Mouse (Mus musculus) liver, embryonic 11.5 days (tissue): ENCODE results near the gene Mrnip. TPM values are rescaled to one million over a fixed set of nuclear protein-coding genes. Genes with fewer than 3 reads are reported as not detected.
A peak's percentile ranks its signal among the peaks of the same experiment; 100 is the strongest.

Experiments
- ATAC-seq: fragments of 200-750 bp; cut with Nextera tagmentation; replicated peaks from 2 replicates; pipeline ENCODE4 v1.8.0; 2017; ENCODE audit warnings: moderate number of reproducible peaks, mild to moderate bottlenecking, moderate TSS enrichment, moderate library complexity; ENCODE audit not compliant: low FRiP score
- DNase-seq: peaks from one replicate; pipeline ENCODE4 v3.0.0-alpha.2; 2017; ENCODE audit warnings: low spot score
- H3K27ac ChIP-seq: fragments of 300-500 bp; sonication (generic); 2 replicates; pipeline ENCODE4 v1.5.1; 2014; ENCODE audit warnings: mild to moderate bottlenecking, low read depth, low read length, control low read depth
- H3K27me3 ChIP-seq: fragments of 300-500 bp; sonication (generic); replicated peaks from 2 replicates; pipeline ENCODE4 v1.6.1; 2014; ENCODE audit warnings: low read length, mixed read lengths; ENCODE audit not compliant: control insufficient read depth, insufficient read depth
- H3K36me3 ChIP-seq: fragments of 300-500 bp; sonication (generic); 2 replicates; pipeline ENCODE4 v1.6.1; 2014; ENCODE audit warnings: mild to moderate bottlenecking, low read length, moderate library complexity, mixed read lengths; ENCODE audit not compliant: control insufficient read depth, insufficient read depth
- H3K4me1 ChIP-seq: fragments of 300-500 bp; sonication (generic); replicated peaks from 2 replicates; pipeline ENCODE4 v1.6.1; 2014; ENCODE audit warnings: low read length, mixed read lengths; ENCODE audit not compliant: control insufficient read depth, insufficient read depth
- H3K4me2 ChIP-seq: fragments of 300-500 bp; sonication (generic); 2 replicates; pipeline ENCODE4 v1.6.1; 2014; ENCODE audit warnings: mild to moderate bottlenecking, control low read depth, moderate library complexity
- H3K4me3 ChIP-seq: fragments of 300-500 bp; sonication (generic); 2 replicates; pipeline ENCODE4 v1.5.1; 2014; ENCODE audit warnings: low read depth, low read length, control low read depth
- H3K9ac ChIP-seq: fragments of 300-500 bp; sonication (generic); 2 replicates; pipeline ENCODE4 v1.6.1; 2014; ENCODE audit warnings: low read depth, low read length, control low read depth
- H3K9me3 ChIP-seq: fragments of 300-500 bp; sonication (generic); 2 replicates; pipeline ENCODE4 v1.6.1; 2016; ENCODE audit warnings: low read length, inconsistent platforms, mixed read lengths; ENCODE audit not compliant: control insufficient read depth
- WGBS: fragments of 180-500 bp; shearing (Covaris S2); extraction: QIAGEN DNeasy Blood & Tissue Kit; methylation state at CpG from one replicate; pipeline ENCODE4 v1.1.7; 2014; 5-methylcytosine and 5-hydroxymethylcytosine counted together
- polyA plus RNA-seq: library from polyadenylated mRNA; unstranded; fragments of >200 nt; fragmentation: Nextera tagmentation; extraction: Ambion mirVana; gene quantifications from 2 replicates; pipeline ENCODE4 v1.2.1, GENCODE M21; 2014

The Mrnip gene
- polyA plus RNA-seq, 1 experiment from 2014 or later, result 13.9 TPM

DNA sequence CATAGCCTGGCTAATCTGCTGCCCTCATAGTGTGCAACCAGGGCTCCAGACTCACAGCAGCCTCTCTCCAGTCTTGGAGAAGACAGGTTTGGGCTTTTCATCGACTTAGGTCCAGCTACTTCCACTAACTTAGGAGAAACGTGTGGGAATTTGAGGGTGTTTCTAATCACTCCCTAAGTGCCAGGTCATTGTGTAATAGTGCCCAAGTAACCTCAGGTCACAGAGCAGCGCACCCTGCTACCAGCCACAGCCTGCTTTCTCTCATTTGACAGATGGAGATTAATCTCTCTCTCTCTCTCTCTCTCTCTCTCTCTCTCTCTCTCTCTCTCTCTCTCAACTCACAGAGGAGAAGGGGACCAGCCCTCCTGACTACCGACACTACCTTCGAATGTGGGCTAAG, 5.9 kb upstream of the Mrnip start:
- no peak for ATAC-seq
- H3K27me3 ChIP-seq, result no peaks in the 10 kb centered on the region
- no peak for DNase-seq
- H3K27ac ChIP-seq, result no peak overlapping the region
- H3K36me3 ChIP-seq, result peaks cover 9% of the 10 kb centered on the region
- H3K4me1 ChIP-seq, result no peaks in the 10 kb centered on the region
- no peak overlapping the region for H3K4me2 ChIP-seq
- no peak overlapping the region for H3K9ac ChIP-seq
- WGBS, result 86% methylated on average over 5 of the region's 5 CpGs
- H3K9me3 ChIP-seq, result no peaks in the 10 kb centered on the region
- no peak overlapping the region for H3K4me3 ChIP-seq

DNA sequence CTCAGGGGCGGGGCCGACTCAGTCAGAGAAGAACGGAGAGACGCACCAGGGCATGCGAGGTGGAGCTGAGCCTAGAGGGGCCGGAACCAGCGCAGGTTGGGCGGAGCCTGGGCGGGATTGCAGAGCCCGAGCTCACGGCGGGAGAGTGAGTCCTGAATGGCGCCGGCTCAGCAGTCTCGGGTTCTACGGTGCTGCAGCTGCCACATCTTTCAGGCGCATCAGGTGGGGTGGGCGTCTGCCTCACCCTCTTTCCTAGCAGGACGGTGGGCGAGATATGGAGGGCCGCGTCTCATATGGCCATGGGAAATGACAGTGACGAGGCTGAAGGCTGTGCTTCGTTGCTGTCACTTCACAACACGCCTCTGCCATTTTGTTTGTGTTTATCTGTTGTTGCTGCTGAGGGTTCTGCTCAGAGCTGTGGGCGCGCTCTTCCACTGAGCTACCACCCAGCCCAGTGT, 515 bp downstream of the Mrnip start:
- H3K4me1 ChIP-seq, result peaks cover 18% of the 10 kb centered on the region
- DNase-seq, result peak; percentile 97
- no peaks in the 10 kb centered on the region for H3K27me3 ChIP-seq
- H3K9ac ChIP-seq, result peak overlapping the region; percentile 88
- peak overlapping the region; percentile 93 for H3K4me2 ChIP-seq
- H3K36me3 ChIP-seq, result peaks cover 5% of the 10 kb centered on the region; the same call in 1 of the 2 replicates
- H3K4me3 ChIP-seq, result peak overlapping the region; percentile 76
- no peaks in the 10 kb centered on the region for H3K9me3 ChIP-seq
- ATAC-seq, result peak; percentile 99
- peak overlapping the region; percentile 75 for H3K27ac ChIP-seq
- WGBS, result under 1% methylated on average over 27 of the region's 27 CpGs

DNA sequence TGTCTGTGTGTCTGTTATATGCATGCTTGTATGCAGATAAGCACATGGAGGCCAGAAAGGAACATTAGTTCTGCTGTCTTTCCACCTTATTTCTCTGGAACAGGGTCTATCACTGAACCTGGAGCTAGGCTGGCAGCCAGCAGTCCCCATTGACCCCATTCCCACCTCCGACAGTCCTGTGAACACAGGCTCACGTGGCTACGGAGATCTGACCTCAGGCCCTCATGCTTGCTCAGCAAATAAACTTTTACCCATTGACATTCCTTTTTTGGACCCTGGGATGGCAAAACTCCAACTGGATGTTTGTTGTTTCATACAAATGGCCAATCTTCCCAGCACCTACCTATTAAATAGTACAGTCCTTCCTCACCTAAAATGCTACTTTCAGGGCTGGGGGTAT, 2.1 kb downstream of the Mrnip start:
- H3K9me3 ChIP-seq, result no peaks in the 10 kb centered on the region
- no peak overlapping the region for H3K4me3 ChIP-seq
- no peak for ATAC-seq
- 80% methylated on average over 3 of the region's 3 CpGs for WGBS
- H3K27me3 ChIP-seq, result no peaks in the 10 kb centered on the region
- H3K4me1 ChIP-seq, result peaks cover 18% of the 10 kb centered on the region
- H3K36me3 ChIP-seq, result peaks cover 3% of the 10 kb centered on the region; the same call in 1 of the 2 replicates
- H3K27ac ChIP-seq, result no peak overlapping the region
- H3K4me2 ChIP-seq, result no peak overlapping the region; the same call in 1 of the 2 replicates
- H3K9ac ChIP-seq, result no peak overlapping the region
- DNase-seq, result no peak

DNA sequence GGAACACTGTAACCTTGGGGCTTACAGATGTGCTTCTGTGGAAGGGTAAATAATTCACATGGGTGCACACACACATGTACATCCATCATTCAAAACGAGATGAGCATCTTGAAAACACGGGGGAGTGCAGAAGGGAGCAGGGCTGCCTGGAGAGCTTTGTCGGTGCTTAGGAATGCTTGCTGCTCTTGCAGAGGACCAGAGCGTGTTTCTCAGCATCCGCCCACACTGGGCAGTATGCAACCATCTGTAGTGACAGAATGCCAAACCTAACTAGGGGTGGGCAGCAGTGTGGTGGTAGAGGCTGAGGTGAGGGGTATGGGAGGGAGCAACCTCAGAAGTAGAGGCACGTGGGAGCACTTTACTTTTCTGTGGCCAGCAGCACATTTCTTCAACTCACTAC, 2.9 kb downstream of the Mrnip start:
- no peak overlapping the region for H3K27ac ChIP-seq
- no peak overlapping the region for H3K9ac ChIP-seq
- ATAC-seq (no peak), DNase-seq (no peak)
- no peak overlapping the region for H3K4me2 ChIP-seq
- no peak overlapping the region for H3K4me3 ChIP-seq
- H3K36me3 ChIP-seq, result peaks cover 3% of the 10 kb centered on the region; the same call in 1 of the 2 replicates
- H3K4me1 ChIP-seq, result peaks cover 18% of the 10 kb centered on the region
- no peaks in the 10 kb centered on the region for H3K9me3 ChIP-seq
- H3K27me3 ChIP-seq, result no peaks in the 10 kb centered on the region
- WGBS, result 82% methylated on average over 6 of the region's 6 CpGs

DNA sequence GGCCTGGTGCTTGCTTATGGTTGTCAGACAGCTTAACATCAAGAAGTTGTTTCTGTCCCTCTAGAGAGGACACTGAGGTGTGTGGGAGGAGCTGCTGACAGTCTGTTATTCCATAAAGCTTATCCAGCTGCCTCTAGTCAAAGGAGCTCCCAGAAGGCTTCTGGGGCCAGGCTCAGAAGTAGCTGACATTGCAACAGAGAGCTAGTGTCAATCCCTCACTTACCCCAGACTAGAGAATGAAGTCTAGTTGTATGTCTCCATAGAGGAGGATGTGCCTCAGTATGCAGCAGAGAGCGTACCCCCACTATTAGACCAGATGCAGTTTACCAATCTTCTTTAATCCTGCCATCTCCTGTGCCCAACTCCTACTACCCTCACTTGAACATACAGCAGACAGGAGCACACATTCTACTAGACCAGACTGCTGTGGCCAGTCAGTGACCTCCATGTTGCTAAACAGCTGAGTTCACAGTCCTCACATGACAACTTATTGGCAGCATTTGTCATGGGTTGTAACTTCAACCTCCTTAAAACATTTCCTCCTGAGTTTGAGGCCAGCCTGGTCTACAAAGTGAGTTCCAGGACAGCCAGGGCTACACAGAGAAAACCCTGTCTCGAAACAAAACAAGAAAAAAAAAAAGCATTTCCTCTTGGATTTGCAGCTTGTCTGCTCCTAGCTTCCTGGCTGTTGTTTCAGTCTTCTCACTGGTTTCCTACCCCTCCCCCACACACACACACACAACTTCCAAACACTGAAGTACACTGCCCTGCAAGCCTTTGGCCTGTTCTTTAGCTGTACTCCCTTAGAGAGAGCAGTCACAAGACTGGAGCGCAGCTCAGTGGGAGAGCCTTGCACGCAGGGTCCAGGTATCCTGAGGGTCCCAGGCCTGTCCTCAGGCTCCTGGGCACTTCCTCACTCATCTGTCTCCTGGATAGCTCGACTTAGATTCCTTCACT, 4.6 kb downstream of the Mrnip start:
- Histone ChIP-seq H3K4me3 (no peak overlapping the region), H3K9ac (no peak overlapping the region), H3K4me2 (no peak overlapping the region), H3K27me3 (no peaks in the 10 kb centered on the region), H3K4me1 (peaks cover 25% of the 10 kb centered on the region), H3K36me3 (peaks cover 3% of the 10 kb centered on the region; the same call in 1 of the 2 replicates), H3K27ac (no peak overlapping the region), H3K9me3 (no peaks in the 10 kb centered on the region)
- DNase-seq (no peak), ATAC-seq (no peak)
- WGBS, result 72% methylated on average over 5 of the region's 5 CpGs

DNA sequence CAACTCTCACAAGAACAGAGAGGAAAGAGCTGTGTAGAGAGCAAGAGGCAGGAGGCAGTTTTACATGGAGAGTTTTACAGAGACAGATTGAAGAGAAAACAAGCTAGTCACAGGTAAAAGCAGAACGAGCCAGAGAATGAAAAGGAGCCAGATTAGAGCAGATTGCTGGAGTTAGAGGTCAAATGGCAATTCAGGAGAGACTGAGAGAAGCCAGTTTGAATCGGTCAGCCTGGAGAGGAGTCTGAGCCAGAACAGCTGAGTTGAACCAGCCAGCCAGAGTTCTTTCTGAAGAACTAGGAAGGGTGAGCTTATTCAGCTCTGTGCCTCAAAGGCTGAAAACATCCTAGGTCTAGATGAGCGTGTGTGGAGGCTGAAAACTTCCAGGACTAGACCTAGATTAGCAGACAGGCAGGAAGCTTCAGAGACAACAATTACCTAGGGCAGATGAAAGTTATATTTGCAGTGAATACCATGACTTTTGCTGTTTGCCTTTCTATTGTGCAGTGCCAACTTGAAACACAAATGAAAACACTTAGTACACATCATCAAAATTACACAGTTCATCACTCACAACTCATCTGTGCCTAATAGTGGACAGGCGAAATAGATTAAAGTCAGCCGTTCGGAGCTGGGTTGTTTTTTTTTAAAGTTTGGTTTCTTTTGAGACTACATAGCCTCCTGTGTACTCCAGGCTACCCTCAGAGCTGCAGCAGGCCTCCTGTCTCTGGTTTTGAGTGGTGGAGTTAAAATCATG, 6.4 kb downstream of the Mrnip start:
- H3K4me1 ChIP-seq, result peaks cover 18% of the 10 kb centered on the region
- peaks cover 3% of the 10 kb centered on the region; the same call in 1 of the 2 replicates for H3K36me3 ChIP-seq
- no peak overlapping the region for H3K27ac ChIP-seq
- no peak overlapping the region for H3K9ac ChIP-seq
- WGBS, result 76% methylated on average over 6 of the region's 6 CpGs
- no peak for DNase-seq
- H3K4me3 ChIP-seq, result no peak overlapping the region
- no peaks in the 10 kb centered on the region for H3K27me3 ChIP-seq
- no peak overlapping the region for H3K4me2 ChIP-seq
- no peak for ATAC-seq
- H3K9me3 ChIP-seq, result no peaks in the 10 kb centered on the region

DNA sequence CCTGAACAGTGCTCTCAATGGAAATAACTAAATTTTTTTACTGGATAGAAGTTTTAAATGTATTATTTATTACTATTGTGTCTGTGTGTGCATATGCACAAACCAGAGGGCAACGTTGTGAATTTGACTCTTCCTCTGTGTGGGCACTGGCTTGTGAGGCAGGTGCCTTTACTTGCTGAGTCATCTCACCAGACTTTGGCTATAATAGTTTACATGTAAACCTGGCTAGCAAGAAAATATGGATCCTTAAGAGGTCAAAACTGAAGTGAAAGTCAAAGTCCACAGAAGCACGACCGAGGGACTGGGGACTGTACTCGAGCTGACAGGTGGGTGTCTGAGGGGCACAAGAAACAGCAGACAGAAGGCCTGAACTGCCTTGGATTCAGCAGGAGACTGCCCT, 8.5 kb downstream of the Mrnip start:
- no peak overlapping the region for H3K4me2 ChIP-seq
- peaks cover 3% of the 10 kb centered on the region; the same call in 1 of the 2 replicates for H3K36me3 ChIP-seq
- H3K27me3 ChIP-seq, result no peaks in the 10 kb centered on the region
- H3K9ac ChIP-seq, result 0 out of 2 replicates have a peak overlapping the region, but pooled peaks have one; percentile 16
- WGBS, result 73% methylated on average over 4 of the region's 4 CpGs
- no peak overlapping the region for H3K4me3 ChIP-seq
- H3K27ac ChIP-seq, result no peak overlapping the region
- DNase-seq (no peak), ATAC-seq (no peak)
- H3K4me1 ChIP-seq, result peaks cover 7% of the 10 kb centered on the region
- no peaks in the 10 kb centered on the region for H3K9me3 ChIP-seq

DNA sequence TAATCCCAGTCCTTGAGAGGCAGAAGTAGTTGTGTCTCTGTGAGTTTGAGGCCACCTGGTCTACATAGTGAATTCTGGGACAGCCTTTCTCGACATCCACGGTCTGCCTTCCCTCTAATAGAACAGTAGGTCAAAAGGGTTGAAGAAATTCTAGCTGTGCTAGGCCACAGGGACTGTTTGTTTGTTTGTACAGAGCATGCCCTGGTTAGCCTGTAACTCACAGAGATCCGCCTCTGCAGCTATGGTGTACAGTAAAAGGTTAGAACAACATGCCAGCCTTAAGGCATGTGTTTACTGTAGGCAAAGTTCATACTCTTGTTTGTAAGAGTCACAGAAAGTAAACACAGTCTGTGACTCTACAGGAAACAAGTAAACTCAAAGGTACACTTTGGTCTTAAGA, 10.5 kb downstream of the Mrnip start:
- H3K9me3 ChIP-seq, result no peaks in the 10 kb centered on the region
- peaks cover 7% of the 10 kb centered on the region for H3K4me1 ChIP-seq
- no peak overlapping the region for H3K4me3 ChIP-seq
- H3K4me2 ChIP-seq, result no peak overlapping the region
- no peak overlapping the region; the same call in 1 of the 2 replicates for H3K27ac ChIP-seq
- no peaks in the 10 kb centered on the region for H3K27me3 ChIP-seq
- H3K9ac ChIP-seq, result no peak overlapping the region
- ATAC-seq, result no peak; the same call in 1 of the 2 replicates
- 78% methylated on average over 3 of the region's 3 CpGs for WGBS
- DNase-seq, result no peak
- no peaks in the 10 kb centered on the region; the same call in 1 of the 2 replicates for H3K36me3 ChIP-seq
